Mouse (Mus musculus): ENCODE measurements around the gene Cdk2. TPM values are rescaled to one million over a fixed set of nuclear protein-coding genes. Genes with fewer than 3 reads are reported as not detected.

Gene Cdk2
- 50.8 and 53.8 TPM in 2 replicates for polyA plus RNA-seq (2015; fragmentation: Nextera tagmentation; extraction: Ambion mirVana)

- under 1% methylated on average over 62 of the region's 62 CpGs for WGBS (ENCODE audit: insufficient replicate concordance)
- Histone ChIP-seq H3K9me3 (replicated peaks; ENCODE audit: control insufficient read depth, low read length) (no peaks in the 10 kb centered on the region), H3K27me3 (ENCODE audit: control insufficient read depth, insufficient read depth, low read depth, low read length) (no peaks in the 10 kb centered on the region), H3K36me3 (ENCODE audit: control insufficient read depth, insufficient read depth) (peaks cover 12% of the 10 kb centered on the region), H3K4me3 (ENCODE audit: low read depth, low read length) (peak within 1 kb of the TSS; percentile 79), H3K9ac (ENCODE audit: low read depth, low read length) (peak within 1 kb of the TSS; percentile 80), H3K4me2 (ENCODE audit: low read depth, low read length) (peak within 1 kb of the TSS; percentile 73), H3K4me1 (ENCODE audit: control insufficient read depth, low read depth, low read length) (peaks cover 19% of the 10 kb centered on the region), H3K27ac (ENCODE audit: low read length) (peak within 1 kb of the TSS; percentile 87)
- ATAC-seq (ENCODE audit: low read depth): peak; percentile 93
These were observed at the start of gene Cdk2 for GRCm38 (mm10) chr10:128704491-128705316. Gene Cdk2 (minus strand): TSS chr10:128705031.

- Histone ChIP-seq H3K27me3 (ENCODE audit: control insufficient read depth, insufficient read depth, low read depth, low read length) (peaks cover 20% of the 10 kb centered on the region), H3K4me3 (ENCODE audit: low read depth, low read length) (peak overlapping the region; percentile 79), H3K4me2 (ENCODE audit: low read depth, low read length) (peak overlapping the region; percentile 95), H3K4me1 (ENCODE audit: control insufficient read depth, low read depth, low read length) (peaks cover 26% of the 10 kb centered on the region), H3K9me3 (replicated peaks; ENCODE audit: control insufficient read depth, low read length) (no peaks in the 10 kb centered on the region), H3K27ac (ENCODE audit: low read length) (peak overlapping the region; percentile 93), H3K9ac (ENCODE audit: low read depth, low read length) (peak overlapping the region; percentile 83), H3K36me3 (ENCODE audit: control insufficient read depth, insufficient read depth) (peaks cover 9% of the 10 kb centered on the region)
- under 1% methylated on average over 37 of the region's 37 CpGs for WGBS (ENCODE audit: insufficient replicate concordance)
- peak; percentile 78 for ATAC-seq (ENCODE audit: low read depth)
These were observed 43.5 kb upstream of the Cdk2 start for GRCm38 (mm10) chr10:128748252-128748864.

- Histone ChIP-seq H3K36me3 (ENCODE audit: control insufficient read depth, insufficient read depth) (peaks cover 6% of the 10 kb centered on the region), H3K27ac (ENCODE audit: low read length) (peak within 1 kb of the TSS; percentile 93), H3K4me3 (ENCODE audit: low read depth, low read length) (peak within 1 kb of the TSS; percentile 79), H3K9me3 (replicated peaks; ENCODE audit: control insufficient read depth, low read length) (no peaks in the 10 kb centered on the region), H3K9ac (ENCODE audit: low read depth, low read length) (peak within 1 kb of the TSS; percentile 83), H3K4me2 (ENCODE audit: low read depth, low read length) (peak within 1 kb of the TSS; percentile 95), H3K4me1 (ENCODE audit: control insufficient read depth, low read depth, low read length) (peaks cover 26% of the 10 kb centered on the region), H3K27me3 (ENCODE audit: control insufficient read depth, insufficient read depth, low read depth, low read length) (peaks cover 26% of the 10 kb centered on the region)
- peak; percentile 89 for ATAC-seq (ENCODE audit: low read depth)
- WGBS (ENCODE audit: insufficient replicate concordance): 0% methylated on average over 36 of the region's 36 CpGs
These were observed 42.9 kb upstream of the Cdk2 start, which contains the start of gene Pym1 for GRCm38 (mm10) chr10:128747646-128748251. Gene Pym1 (plus strand): TSS chr10:128747889.

GRCm38 (mm10) chr10:128746972-128747645 lies 42.3 kb upstream of the Cdk2 start:
- peaks cover 26% of the 10 kb centered on the region for H3K4me1 ChIP-seq (ENCODE audit: control insufficient read depth, low read depth, low read length)
- no peaks in the 10 kb centered on the region for H3K9me3 ChIP-seq (replicated peaks; ENCODE audit: control insufficient read depth, low read length)
- peaks cover 32% of the 10 kb centered on the region for H3K27me3 ChIP-seq (ENCODE audit: control insufficient read depth, insufficient read depth, low read depth, low read length)
- ATAC-seq (ENCODE audit: low read depth): no peak
- H3K9ac ChIP-seq (ENCODE audit: low read depth, low read length): peak overlapping the region; percentile 83
- peak overlapping the region; percentile 95 for H3K4me2 ChIP-seq (ENCODE audit: low read depth, low read length)
- H3K4me3 ChIP-seq (ENCODE audit: low read depth, low read length): peak overlapping the region; percentile 79
- 47% methylated on average over 9 of the region's 9 CpGs for WGBS (ENCODE audit: insufficient replicate concordance)
- H3K27ac ChIP-seq (ENCODE audit: low read length): peak overlapping the region; percentile 93
- peaks cover 2% of the 10 kb centered on the region; the same call in 1 of the 2 replicates for H3K36me3 ChIP-seq (ENCODE audit: control insufficient read depth, insufficient read depth)

- peaks cover 26% of the 10 kb centered on the region for H3K4me1 ChIP-seq (ENCODE audit: control insufficient read depth, low read depth, low read length)
- 67% methylated on average over 10 of the region's 10 CpGs for WGBS (ENCODE audit: insufficient replicate concordance)
- no peak for ATAC-seq (ENCODE audit: low read depth)
- H3K9ac ChIP-seq (ENCODE audit: low read depth, low read length): no peak overlapping the region
- H3K36me3 ChIP-seq (ENCODE audit: control insufficient read depth, insufficient read depth): no peaks in the 10 kb centered on the region
- peaks cover 37% of the 10 kb centered on the region for H3K27me3 ChIP-seq (ENCODE audit: control insufficient read depth, insufficient read depth, low read depth, low read length)
- H3K9me3 ChIP-seq (replicated peaks; ENCODE audit: control insufficient read depth, low read length): no peaks in the 10 kb centered on the region
- no peak overlapping the region for H3K4me2 ChIP-seq (ENCODE audit: low read depth, low read length)
- no peak overlapping the region for H3K27ac ChIP-seq (ENCODE audit: low read length)
- no peak overlapping the region for H3K4me3 ChIP-seq (ENCODE audit: low read depth, low read length)
These were observed 41.2 kb upstream of the Cdk2 start for GRCm38 (mm10) chr10:128745946-128746613.

GRCm38 (mm10) chr10:128744680-128745601 lies 40.1 kb upstream of the Cdk2 start, which contains the start of gene Dgka:
Gene Dgka (minus strand): TSS chr10:128744855.
- 20% methylated on average over 18 of the region's 18 CpGs for WGBS (ENCODE audit: insufficient replicate concordance)
- Histone ChIP-seq H3K27ac (ENCODE audit: low read length) (peak within 1 kb of the TSS; percentile 22; the same call in 1 of the 2 replicates), H3K27me3 (ENCODE audit: control insufficient read depth, insufficient read depth, low read depth, low read length) (peaks cover 37% of the 10 kb centered on the region), H3K4me3 (ENCODE audit: low read depth, low read length) (peak within 1 kb of the TSS; percentile 60), H3K4me2 (ENCODE audit: low read depth, low read length) (peak within 1 kb of the TSS; percentile 66), H3K9me3 (replicated peaks; ENCODE audit: control insufficient read depth, low read length) (no peaks in the 10 kb centered on the region), H3K9ac (ENCODE audit: low read depth, low read length) (peak within 1 kb of the TSS; percentile 56), H3K4me1 (ENCODE audit: control insufficient read depth, low read depth, low read length) (peaks cover 24% of the 10 kb centered on the region), H3K36me3 (ENCODE audit: control insufficient read depth, insufficient read depth) (no peaks in the 10 kb centered on the region)
- ATAC-seq (ENCODE audit: low read depth): no peak

GRCm38 (mm10) chr10:128744211-128744610 lies 39.4 kb upstream of the Cdk2 start:
- WGBS (ENCODE audit: insufficient replicate concordance): 23% methylated on average over 8 of the region's 8 CpGs
- ATAC-seq (ENCODE audit: low read depth): no peak
- Histone ChIP-seq H3K4me2 (ENCODE audit: low read depth, low read length) (peak overlapping the region; percentile 66), H3K27me3 (ENCODE audit: control insufficient read depth, insufficient read depth, low read depth, low read length) (peaks cover 37% of the 10 kb centered on the region), H3K4me1 (ENCODE audit: control insufficient read depth, low read depth, low read length) (peaks cover 16% of the 10 kb centered on the region), H3K9ac (ENCODE audit: low read depth, low read length) (peak overlapping the region; percentile 56; the same call in 1 of the 2 replicates), H3K4me3 (ENCODE audit: low read depth, low read length) (peak overlapping the region; percentile 60), H3K36me3 (ENCODE audit: control insufficient read depth, insufficient read depth) (no peaks in the 10 kb centered on the region), H3K27ac (ENCODE audit: low read length) (peak overlapping the region; percentile 22; the same call in 1 of the 2 replicates), H3K9me3 (replicated peaks; ENCODE audit: control insufficient read depth, low read length) (no peaks in the 10 kb centered on the region)

Measured in liver, embryonic 16.5 days (tissue).